Mouse (Mus musculus) intestine, embryonic 14.5 days (tissue): ENCODE measurements around the gene Plekhb2. TPM values are rescaled to one million over a fixed set of nuclear protein-coding genes. Genes with fewer than 3 reads are reported as not detected.

Experiments used
- ATAC-seq: fragments of 200-750 bp; cut with Nextera tagmentation; replicated peaks from 2 replicates; pipeline ENCODE4 v1.8.0; 2017; ENCODE audit warnings: low read depth, moderate number of reproducible peaks, moderate TSS enrichment, moderate library complexity; ENCODE audit not compliant: low FRiP score, low TSS enrichment
- DNase-seq: peaks from one replicate; pipeline ENCODE4 v3.0.0-alpha.2; 2018; ENCODE audit warnings: low spot score
- H3K27ac ChIP-seq: fragments of 300-500 bp; sonication (generic); 2 replicates; pipeline ENCODE4 v1.5.1; 2014; ENCODE audit warnings: low read depth, mild to moderate bottlenecking, control low read depth
- H3K27me3 ChIP-seq: fragments of 300-500 bp; sonication (generic); replicated peaks from 2 replicates; pipeline ENCODE4 v1.6.1; 2014; ENCODE audit warnings: low read length, control low read depth; ENCODE audit not compliant: control insufficient read depth, insufficient read depth
- H3K36me3 ChIP-seq: fragments of 300-500 bp; sonication (generic); 2 replicates; pipeline ENCODE4 v1.6.1; 2014; ENCODE audit warnings: low read length, control low read depth; ENCODE audit not compliant: control insufficient read depth, insufficient read depth
- H3K4me1 ChIP-seq: fragments of 300-500 bp; sonication (generic); replicated peaks from 2 replicates; pipeline ENCODE4 v1.6.1; 2014; ENCODE audit warnings: low read length, control low read depth, mixed read lengths; ENCODE audit not compliant: control insufficient read depth, insufficient read depth
- H3K4me2 ChIP-seq: fragments of 300-500 bp; sonication (generic); 2 replicates; pipeline ENCODE4 v1.6.1; 2014; ENCODE audit warnings: low read length
- H3K4me3 ChIP-seq: fragments of 300-500 bp; sonication (generic); 2 replicates; pipeline ENCODE4 v1.5.1; 2014; ENCODE audit warnings: low read depth, low read length, control low read depth, mixed read lengths
- H3K9ac ChIP-seq: fragments of 300-500 bp; sonication (generic); 2 replicates; pipeline ENCODE4 v1.6.1; 2014; ENCODE audit warnings: mild to moderate bottlenecking, low read length
- H3K9me3 ChIP-seq: fragments of 300-500 bp; sonication (generic); 2 replicates; pipeline ENCODE4 v1.6.1; 2016; ENCODE audit warnings: low read length, control low read depth; ENCODE audit not compliant: control insufficient read depth
- WGBS: fragments of 180-500 bp; shearing (Covaris S2); extraction: QIAGEN DNeasy Blood & Tissue Kit; methylation state at CpG from one replicate; pipeline ENCODE4 v1.1.7; 2014; 5-methylcytosine and 5-hydroxymethylcytosine counted together
- polyA plus RNA-seq: library from polyadenylated mRNA; unstranded; fragments of >200 nt; fragmentation: Nextera tagmentation; extraction: Ambion mirVana; gene quantifications from 2 replicates; pipeline ENCODE4 v1.2.1, GENCODE M21; 2014

The Plekhb2 gene
- polyA plus RNA-seq, 1 experiment from 2014 or later = 56.1 TPM

GRCm38 (mm10) chr1:34824208-34824607 is 25.6 kb upstream of the Plekhb2 start:
- Histone ChIP-seq H3K4me1 (no peaks in the 10 kb centered on the region), H3K9ac (no peak overlapping the region), H3K27ac (no peak overlapping the region), H3K9me3 (no peaks in the 10 kb centered on the region), H3K36me3 (peaks cover 94% of the 10 kb centered on the region), H3K27me3 (no peaks in the 10 kb centered on the region), H3K4me3 (no peak overlapping the region), H3K4me2 (no peak overlapping the region)
- DNase-seq (no peak), ATAC-seq (no peak)
- WGBS = 85% methylated on average over 8 of the region's 8 CpGs

DNA sequence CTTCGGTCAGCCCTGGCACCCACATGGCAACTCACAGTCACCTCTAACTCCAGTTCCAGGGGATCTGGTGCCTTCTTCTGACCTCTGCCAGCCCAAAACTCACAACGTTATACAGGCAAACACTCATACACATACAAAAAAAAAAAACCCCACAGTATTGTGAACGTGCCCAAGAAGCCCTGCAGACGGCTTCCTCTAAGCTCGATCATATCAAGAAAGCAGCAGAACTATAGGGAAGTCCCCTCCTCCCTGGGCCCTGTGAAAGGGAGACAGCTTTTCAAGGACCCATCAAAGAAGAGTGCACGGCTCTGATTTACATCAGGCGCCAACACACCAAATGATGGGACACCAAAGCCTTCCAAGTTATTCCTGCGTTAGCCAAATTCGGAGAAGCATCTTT is 23.9 kb upstream of the Plekhb2 start:
- no peak for ATAC-seq
- Histone ChIP-seq H3K9ac (no peak overlapping the region), H3K4me3 (no peak overlapping the region), H3K27ac (no peak overlapping the region), H3K4me1 (no peaks in the 10 kb centered on the region), H3K36me3 (peaks cover 89% of the 10 kb centered on the region), H3K4me2 (no peak overlapping the region), H3K9me3 (no peaks in the 10 kb centered on the region), H3K27me3 (no peaks in the 10 kb centered on the region)
- DNase-seq = no peak
- WGBS = 86% methylated on average over 9 of the region's 9 CpGs

DNA sequence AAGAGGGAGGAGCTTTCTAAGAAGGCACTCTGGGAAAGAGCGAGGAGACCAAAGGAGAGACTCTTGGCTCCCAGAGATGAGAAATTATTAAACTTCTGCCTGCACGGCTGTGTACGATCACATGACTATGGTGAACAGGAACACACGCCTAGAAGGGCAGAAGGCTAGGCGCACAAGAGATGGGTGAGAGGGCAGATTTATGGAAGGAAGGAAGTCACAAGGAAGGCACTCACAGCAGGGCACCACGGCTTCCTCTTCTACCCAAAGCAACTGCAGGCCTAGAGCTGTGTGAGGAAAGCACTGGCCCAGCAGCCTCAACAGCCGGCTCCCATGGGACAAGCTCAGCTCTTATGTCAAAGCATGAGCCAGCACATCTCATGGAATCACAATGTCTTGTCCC is 21.9 kb upstream of the Plekhb2 start:
- Histone ChIP-seq H3K36me3 (peaks cover 76% of the 10 kb centered on the region), H3K4me1 (no peaks in the 10 kb centered on the region), H3K9ac (no peak overlapping the region), H3K4me2 (no peak overlapping the region), H3K9me3 (no peaks in the 10 kb centered on the region), H3K27ac (no peak overlapping the region), H3K4me3 (no peak overlapping the region), H3K27me3 (no peaks in the 10 kb centered on the region)
- WGBS = 78% methylated on average over 7 of the region's 7 CpGs
- DNase-seq (no peak), ATAC-seq (no peak)

DNA sequence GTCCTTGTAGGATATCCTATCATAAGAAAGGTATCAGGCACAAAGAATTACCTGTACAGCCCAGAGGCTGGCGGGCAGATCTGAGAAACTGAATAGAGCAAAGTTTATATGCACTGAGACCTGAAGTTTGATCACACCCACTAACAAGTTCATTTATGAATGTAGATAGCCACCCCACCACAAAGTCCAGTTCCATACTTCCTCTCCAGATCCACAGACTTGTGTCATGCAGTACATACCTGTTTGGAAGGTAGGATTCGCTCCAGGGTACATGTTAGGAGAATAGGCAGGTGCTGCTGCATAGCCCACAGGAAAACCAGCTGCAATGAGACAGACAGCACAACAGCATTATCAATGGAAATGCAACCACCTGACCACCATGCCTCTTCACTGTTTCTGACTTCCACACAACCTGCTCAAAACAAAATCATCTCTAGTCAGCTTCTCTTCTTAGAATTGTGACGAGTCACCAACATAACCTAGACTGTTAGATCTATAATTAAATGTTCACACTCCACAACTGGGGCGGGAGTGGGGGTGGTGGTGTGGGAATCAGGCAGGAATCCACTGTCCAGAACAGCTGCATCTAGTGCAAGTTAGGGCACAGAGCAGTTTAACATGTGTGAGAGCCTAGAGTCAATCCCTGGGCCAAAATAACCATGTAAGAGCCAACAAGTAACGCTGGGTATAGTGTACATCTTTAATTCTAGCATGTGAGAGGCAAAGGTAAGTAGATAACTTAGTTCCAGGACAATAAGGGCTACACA is 21.1 kb upstream of the Plekhb2 start:
- Histone ChIP-seq H3K36me3 (peaks cover 73% of the 10 kb centered on the region), H3K4me1 (no peaks in the 10 kb centered on the region), H3K27me3 (no peaks in the 10 kb centered on the region), H3K9me3 (no peaks in the 10 kb centered on the region), H3K9ac (no peak overlapping the region), H3K27ac (no peak overlapping the region), H3K4me3 (no peak overlapping the region), H3K4me2 (no peak overlapping the region)
- DNase-seq (no peak), ATAC-seq (no peak)
- 85% methylated on average over 5 of the region's 5 CpGs for WGBS

DNA sequence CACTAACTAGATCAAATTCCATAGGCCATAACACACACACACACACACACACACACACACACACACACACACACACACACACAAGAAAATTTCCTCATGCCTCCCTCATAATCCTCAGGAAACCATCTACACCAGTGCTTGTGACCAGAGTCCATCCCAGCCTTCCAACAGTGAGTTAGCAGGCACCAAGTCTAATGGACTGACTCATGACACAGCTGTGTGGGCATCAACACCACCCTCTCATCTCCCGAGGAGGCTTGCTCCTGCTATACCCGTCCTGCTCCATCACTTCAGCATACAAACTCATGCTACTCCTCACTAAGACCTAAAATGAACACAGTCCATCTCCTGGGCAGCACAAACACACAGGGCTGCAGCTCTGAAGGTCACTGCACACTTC is 18.8 kb upstream of the Plekhb2 start:
- H3K4me1 ChIP-seq = no peaks in the 10 kb centered on the region
- DNase-seq (no peak), ATAC-seq (no peak)
- H3K27ac ChIP-seq = no peak overlapping the region
- H3K9ac ChIP-seq = no peak overlapping the region
- 76% methylated on average over 2 of the region's 2 CpGs for WGBS
- peaks cover 76% of the 10 kb centered on the region for H3K36me3 ChIP-seq
- no peak overlapping the region for H3K4me3 ChIP-seq
- H3K27me3 ChIP-seq = no peaks in the 10 kb centered on the region
- H3K9me3 ChIP-seq = no peaks in the 10 kb centered on the region
- H3K4me2 ChIP-seq = no peak overlapping the region

DNA sequence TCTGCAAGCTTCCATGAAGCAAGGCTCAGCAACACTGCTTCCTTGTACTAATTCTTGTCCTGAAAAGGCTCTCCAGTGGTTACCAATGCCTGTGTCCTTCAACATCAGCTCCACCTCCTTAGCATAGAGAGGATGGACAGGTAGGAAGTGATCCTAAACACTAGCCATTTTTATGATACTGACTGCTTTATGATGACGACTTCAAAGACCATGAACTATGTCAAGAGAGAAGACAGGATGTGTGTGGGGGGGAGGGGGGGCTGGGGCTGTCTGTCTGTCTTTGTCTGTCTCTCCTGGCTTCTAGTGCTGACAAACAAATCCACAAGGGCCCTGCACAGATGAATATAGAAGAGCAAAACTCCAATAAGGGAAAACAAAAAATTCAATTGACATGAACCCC is 18.4 kb upstream of the Plekhb2 start:
- DNase-seq (no peak), ATAC-seq (no peak)
- H3K27me3 ChIP-seq = no peaks in the 10 kb centered on the region
- no peak overlapping the region for H3K27ac ChIP-seq
- H3K4me1 ChIP-seq = no peaks in the 10 kb centered on the region
- WGBS = 58% methylated on average over 1 of the region's 1 CpGs
- H3K4me2 ChIP-seq = no peak overlapping the region
- H3K9me3 ChIP-seq = no peaks in the 10 kb centered on the region
- peaks cover 77% of the 10 kb centered on the region for H3K36me3 ChIP-seq
- no peak overlapping the region for H3K4me3 ChIP-seq
- H3K9ac ChIP-seq = no peak overlapping the region

GRCm38 (mm10) chr1:34834904-34835303 is 14.9 kb upstream of the Plekhb2 start:
- H3K4me2 ChIP-seq = no peak overlapping the region
- WGBS = 82% methylated on average over 2 of the region's 2 CpGs
- H3K9me3 ChIP-seq = no peaks in the 10 kb centered on the region
- no peak for ATAC-seq
- no peaks in the 10 kb centered on the region for H3K27me3 ChIP-seq
- H3K4me3 ChIP-seq = no peak overlapping the region
- H3K4me1 ChIP-seq = peaks cover 13% of the 10 kb centered on the region; the same call in 1 of the 2 replicates
- peaks cover 49% of the 10 kb centered on the region for H3K36me3 ChIP-seq
- DNase-seq = no peak
- no peak overlapping the region for H3K27ac ChIP-seq
- H3K9ac ChIP-seq = no peak overlapping the region

GRCm38 (mm10) chr1:34837951-34838689 is 11.7 kb upstream of the Plekhb2 start:
- Histone ChIP-seq H3K9ac (no peak overlapping the region), H3K27me3 (no peaks in the 10 kb centered on the region), H3K27ac (no peak overlapping the region), H3K4me2 (no peak overlapping the region), H3K9me3 (no peaks in the 10 kb centered on the region), H3K4me1 (peaks cover 28% of the 10 kb centered on the region), H3K36me3 (peaks cover 35% of the 10 kb centered on the region), H3K4me3 (no peak overlapping the region)
- 73% methylated on average over 6 of the region's 6 CpGs for WGBS
- ATAC-seq (no peak), DNase-seq (no peak)

GRCm38 (mm10) chr1:34839241-34839640 is 10.5 kb upstream of the Plekhb2 start:
- H3K36me3 ChIP-seq = peaks cover 25% of the 10 kb centered on the region
- WGBS = 61% methylated on average over 12 of the region's 12 CpGs
- no peak overlapping the region for H3K4me3 ChIP-seq
- ATAC-seq (no peak), DNase-seq (no peak)
- no peak overlapping the region for H3K9ac ChIP-seq
- H3K4me2 ChIP-seq = no peak overlapping the region
- no peaks in the 10 kb centered on the region for H3K9me3 ChIP-seq
- no peak overlapping the region for H3K27ac ChIP-seq
- no peaks in the 10 kb centered on the region for H3K27me3 ChIP-seq
- H3K4me1 ChIP-seq = peaks cover 28% of the 10 kb centered on the region
